Mouse (Mus musculus): ENCODE measurements around the gene Prrt2.
A peak's percentile ranks its signal among the peaks of the same experiment; 100 is the strongest.

Gene Prrt2

GRCm38 (mm10) chr7:126996449-126996848, 24.6 kb downstream of the Prrt2 start:
- DNase-seq = no peak

- no peak for DNase-seq
Observed at GRCm38 (mm10) chr7:126988816-126989215, 32.2 kb downstream of the Prrt2 start.

- DNase-seq = peak; percentile 62
Observed at GRCm38 (mm10) chr7:126986319-126986718, 34.7 kb downstream of the Prrt2 start.

- DNase-seq = no peak
Observed at GRCm38 (mm10) chr7:126984667-126985444, 36.2 kb downstream of the Prrt2 start.

GRCm38 (mm10) chr7:126983113-126983512, 37.9 kb downstream of the Prrt2 start:
- no peak for DNase-seq

- no peak for DNase-seq
Observed at GRCm38 (mm10) chr7:126982054-126982453, 39.0 kb downstream of the Prrt2 start.

GRCm38 (mm10) chr7:126981601-126982000, 39.4 kb downstream of the Prrt2 start:
- no peak for DNase-seq

- DNase-seq = no peak
Observed at GRCm38 (mm10) chr7:126978841-126979240, 42.2 kb downstream of the Prrt2 start.

GRCm38 (mm10) chr7:126976878-126977459, 44.0 kb downstream of the Prrt2 start:
- peak; percentile 35 for DNase-seq

- peak; percentile 97 for DNase-seq
Observed at GRCm38 (mm10) chr7:126975950-126976866, 44.8 kb downstream of the Prrt2 start, which contains the start of gene Cdiptos. TSS of gene Cdiptos (minus strand) at chr7:126976098.

GRCm38 (mm10) chr7:126975893-126975949, 45.3 kb downstream of the Prrt2 start, which contains the start of gene Cdipt:
TSS of gene Cdipt (plus strand) at chr7:126975914.
- no peak for DNase-seq

- peak; percentile 28 for DNase-seq
Observed at GRCm38 (mm10) chr7:126975493-126975892, 45.5 kb downstream of the Prrt2 start.

Measured in lung, postnatal 36 days (tissue).